ENCODE assay signal across 11 mouse cellular contexts in the genomic region with DNA sequence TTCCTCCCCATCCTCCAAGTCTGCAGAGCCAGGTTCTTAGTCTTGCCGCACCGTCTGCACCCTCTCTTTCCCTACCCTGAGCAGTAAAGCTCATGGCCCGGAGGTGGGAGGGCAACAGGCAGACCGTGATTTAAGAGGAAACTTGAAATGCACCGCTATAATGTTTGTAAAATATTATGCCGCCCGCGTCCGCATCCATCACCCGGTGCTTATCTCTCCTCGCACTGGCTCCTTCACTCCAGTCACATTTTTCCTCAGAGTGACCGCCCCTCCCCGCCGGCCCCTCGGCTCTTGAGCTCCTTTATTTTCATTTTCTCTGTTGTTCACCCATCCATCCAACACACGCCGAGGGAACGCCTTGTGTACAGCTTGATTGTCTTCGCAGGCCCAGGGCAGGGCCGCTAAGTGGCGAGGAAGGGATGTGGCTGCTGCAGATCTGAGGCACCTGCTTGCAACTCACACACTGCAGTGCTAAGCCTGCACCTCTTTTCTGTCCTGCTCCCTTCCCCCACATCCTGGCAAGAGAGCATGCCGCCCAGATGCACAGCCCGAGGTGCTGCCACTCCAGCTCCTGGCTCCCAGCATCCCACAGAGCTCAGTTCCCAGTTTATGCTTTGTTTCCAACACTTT.
DNase-seq lines count a peak whose midpoint lies in the region; ATAC-seq and TF ChIP-seq lines count a peak whose summit lies in the region.
"Had no signal": no experiment of that assay in that cellular context is flagged by ENCODE, and none has a peak within 500 bp of the region (broad histone marks: within the 10 kb centered on the region; RNA-seq: fewer than 3 reads in every experiment).

No protein-coding gene starts in this region.

- 0 out of 2 replicates have a peak, but pooled peaks cover 6% of the 10 kb centered on the region for H3K4me1 ChIP-seq in intestine, embryonic 14.5 days (replicated peaks; ENCODE audit: control insufficient read depth, insufficient read depth, low read length)
- no peaks in the 10 kb centered on the region for H3K4me1 ChIP-seq in intestine, postnatal 0 days (replicated peaks; ENCODE audit: control insufficient read depth, insufficient read depth, low read length)
- H3K4me1 ChIP-seq in hindbrain, embryonic 13.5 days (replicated peaks): peaks cover 30% of the 10 kb centered on the region
- H3K4me1 ChIP-seq in neural tube, embryonic 15.5 days: peaks cover 9% of the 10 kb centered on the region

- no peak for TF ChIP-seq CTCF in intestine, postnatal 0 days (IDR thresholded peaks at IDR 0.05; ENCODE audit: low read depth)

- H3K27me3 ChIP-seq in intestine, embryonic 14.5 days (replicated peaks; ENCODE audit: control insufficient read depth, insufficient read depth, low read length): no peaks in the 10 kb centered on the region
- no peaks in the 10 kb centered on the region for H3K27me3 ChIP-seq in intestine, postnatal 0 days (replicated peaks; ENCODE audit: control insufficient read depth, insufficient read depth, low read length)
- H3K27me3 ChIP-seq in hindbrain, embryonic 13.5 days: 0 out of 2 replicates have a peak, but pooled peaks cover 18% of the 10 kb centered on the region
- no peaks in the 10 kb centered on the region; the same call in 1 of the 2 replicates for H3K27me3 ChIP-seq in neural tube, embryonic 15.5 days (replicated peaks)
- H3K27me3 ChIP-seq: limb, embryonic 13.5 days had no signal

- DNase-seq in intestine, embryonic 14.5 days (ENCODE audit: low spot score): no peak
- peak; percentile 41 for DNase-seq in T-cell, adult 2 months (ENCODE audit: low spot score)
- no peak for DNase-seq in urinary bladder, adult 18-20 months (ENCODE audit: low spot score in 2 of 2)
- DNase-seq in adrenal gland, adult 2 months: no peak
- no peak for DNase-seq in left cerebral cortex, postnatal 36 days (ENCODE audit: low spot score in 2 of 2)
- DNase-seq: cerebellum, adult 8-10 months; gastrocnemius, postnatal 25 days had no signal

- H3K27ac ChIP-seq in intestine, embryonic 14.5 days (ENCODE audit: low read depth): no peak overlapping the region
- no peak overlapping the region for H3K27ac ChIP-seq in intestine, postnatal 0 days (ENCODE audit: low read depth, low read length)
- peak overlapping the region; percentile 45; the same call in 1 of the 2 replicates for H3K27ac ChIP-seq in hindbrain, embryonic 13.5 days
- H3K27ac ChIP-seq in neural tube, embryonic 15.5 days (replicated peaks): peak overlapping the region; percentile 51; the same call in 1 of the 2 replicates
- H3K27ac ChIP-seq: limb, embryonic 13.5 days had no signal

- H3K4me2 ChIP-seq in intestine, embryonic 14.5 days (ENCODE audit: low read length): peak overlapping the region; percentile 37; the same call in 1 of the 2 replicates
- H3K4me2 ChIP-seq in intestine, postnatal 0 days (replicated peaks; ENCODE audit: low read depth): no peak overlapping the region; the same call in 1 of the 2 replicates
- peak overlapping the region; percentile 46 for H3K4me2 ChIP-seq in hindbrain, embryonic 13.5 days
- H3K4me2 ChIP-seq in neural tube, embryonic 15.5 days: peak overlapping the region; percentile 35
- H3K4me2 ChIP-seq: limb, embryonic 13.5 days had no signal

- no peak overlapping the region for H3K4me3 ChIP-seq in intestine, embryonic 14.5 days (ENCODE audit: low read depth, low read length)
- H3K4me3 ChIP-seq in intestine, postnatal 0 days (ENCODE audit: low read depth, low read length): no peak overlapping the region
- H3K4me3 ChIP-seq in hindbrain, embryonic 13.5 days: no peak overlapping the region
- no peak overlapping the region for H3K4me3 ChIP-seq in neural tube, embryonic 15.5 days (replicated peaks)
- H3K4me3 ChIP-seq: limb, embryonic 13.5 days had no signal

- 29% methylated on average over 23 of the region's 23 CpGs for WGBS in intestine, embryonic 14.5 days
- WGBS in intestine, postnatal 0 days: 32% methylated on average over 23 of the region's 23 CpGs
- WGBS in hindbrain, embryonic 13.5 days: 26% methylated on average over 23 of the region's 23 CpGs
- 27% methylated on average over 23 of the region's 23 CpGs for WGBS in neural tube, embryonic 15.5 days

- H3K9me3 ChIP-seq in intestine, embryonic 14.5 days (ENCODE audit: control insufficient read depth, low read length): no peaks in the 10 kb centered on the region
- no peaks in the 10 kb centered on the region for H3K9me3 ChIP-seq in intestine, postnatal 0 days (ENCODE audit: control insufficient read depth)
- H3K9me3 ChIP-seq in hindbrain, embryonic 13.5 days: no peaks in the 10 kb centered on the region
- no peaks in the 10 kb centered on the region for H3K9me3 ChIP-seq in neural tube, embryonic 15.5 days (replicated peaks)
- H3K9me3 ChIP-seq: limb, embryonic 13.5 days had no signal

- intact Hi-C loops in left cerebral cortex, postnatal 36 days (cut with DNase I): no loop called here

- no peak for ATAC-seq in intestine, embryonic 14.5 days (replicated peaks; ENCODE audit: low FRiP score, low TSS enrichment, low read depth)
- no peak for ATAC-seq in intestine, postnatal 0 days
- peak; percentile 61; the same call in 1 of the 2 replicates for ATAC-seq in hindbrain, embryonic 13.5 days (ENCODE audit: low FRiP score)
- 0 out of 2 replicates have a peak, but pooled peaks have one; percentile 38 for ATAC-seq in neural tube, embryonic 15.5 days (ENCODE audit: low FRiP score)

- no peaks in the 10 kb centered on the region for H3K36me3 ChIP-seq in intestine, embryonic 14.5 days (ENCODE audit: control insufficient read depth, insufficient read depth, low read length)
- H3K36me3 ChIP-seq in intestine, postnatal 0 days (ENCODE audit: control insufficient read depth, insufficient read depth): no peaks in the 10 kb centered on the region
- no peaks in the 10 kb centered on the region for H3K36me3 ChIP-seq in hindbrain, embryonic 13.5 days
- H3K36me3 ChIP-seq in neural tube, embryonic 15.5 days: no peaks in the 10 kb centered on the region
- H3K36me3 ChIP-seq: limb, embryonic 13.5 days had no signal

- no peak overlapping the region for H3K9ac ChIP-seq in intestine, embryonic 14.5 days (ENCODE audit: low read length)
- no peak overlapping the region for H3K9ac ChIP-seq in intestine, postnatal 0 days (ENCODE audit: low read depth, low read length)
- no peak overlapping the region for H3K9ac ChIP-seq in hindbrain, embryonic 13.5 days
- H3K9ac ChIP-seq in neural tube, embryonic 15.5 days (replicated peaks): 0 out of 2 replicates have a peak overlapping the region, but pooled peaks have one; percentile 9
- H3K9ac ChIP-seq: limb, embryonic 13.5 days had no signal

Comparison
In these comparisons a context has a peak if more than half of its experiments do, and no peak if none do; other contexts are left out.
1. ATAC-seq: peak in hindbrain, embryonic 13.5 days (single experiment) and neural tube, embryonic 15.5 days (single experiment); none in intestine, embryonic 14.5 days (single experiment) and intestine, postnatal 0 days (single experiment).
2. H3K27ac ChIP-seq: peak in hindbrain, embryonic 13.5 days (single experiment) and neural tube, embryonic 15.5 days (single experiment); none in intestine, embryonic 14.5 days (single experiment) and intestine, postnatal 0 days (single experiment).